Mouse (Mus musculus) layer of hippocampus, adult 18-20 months (tissue): Measurements from ENCODE around the gene 2300003K06Rik. TPM values are rescaled to one million over a fixed set of nuclear protein-coding genes. Genes with fewer than 3 reads are reported as not detected.
"Not testable (repeated sequence)": the region's sequence is repeated elsewhere in the genome, so short reads cannot be mapped to it uniquely, and the experiment has no call there.

Source experiments
- DNase-seq, 2 experiments: peaks; one replicate each; pipeline ENCODE4 v3.0.0; 2022; ENCODE audit warnings: low spot score in 2 of 2
- long read RNA-seq: library from polyadenylated mRNA; stranded (forward); transcript quantifications from one replicate; pipeline ENCODE4 v2.0.0, GENCODE M21; 2021
- total RNA-seq, 2 experiments: library from RNA; stranded (reverse); gene quantifications; 2 replicates each; pipeline ENCODE4 v1.2.3; 2021

Gene 2300003K06Rik
- total RNA-seq, result not detected
- long read RNA-seq, result 0 reads

- no peak for DNase-seq
Observed at GRCm38 (mm10) chr11:99837966-99838365, at the start of gene 2300003K06Rik. 2300003K06Rik (minus strand) TSS chr11:99838066.

GRCm38 (mm10) chr11:99878887-99879286 is 41.0 kb upstream of the 2300003K06Rik start, which contains the start of gene Gm11567:
Gm11567 (plus strand) TSS chr11:99879187.
- DNase-seq, result not testable (repeated sequence)

GRCm38 (mm10) chr11:99873089-99873488 is 35.2 kb upstream of the 2300003K06Rik start, which contains the start of gene Krtap9-1:
Krtap9-1 (plus strand) TSS chr11:99873389.
- not testable (repeated sequence) for DNase-seq

DNA sequence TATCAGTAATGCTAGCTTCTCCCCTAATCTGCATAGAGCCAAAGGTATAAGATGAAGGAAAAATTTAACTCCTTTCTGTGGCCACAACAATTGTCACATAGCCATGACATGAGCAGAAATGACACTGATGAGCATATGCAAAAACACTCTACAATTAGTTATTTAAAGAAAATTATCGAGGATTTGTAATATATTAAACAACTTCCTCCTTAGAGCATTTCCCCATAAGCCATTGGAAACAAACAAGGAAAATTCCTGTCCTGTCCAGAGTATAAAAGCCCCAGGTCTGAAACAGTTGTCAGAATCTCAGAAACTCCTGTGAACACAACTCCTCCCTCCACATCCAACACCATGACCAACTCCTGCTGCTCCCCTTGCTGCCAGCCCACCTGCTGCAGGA is 26.3 kb upstream of the 2300003K06Rik start, which contains the start of gene Gm11559:
TSS of gene Gm11559 (plus strand) at position 301 of the 400 bp plus-strand sequence.
- DNase-seq, result not testable (repeated sequence)

- DNase-seq, result no peak
Observed at GRCm38 (mm10) chr11:99858761-99859160, 20.9 kb upstream of the 2300003K06Rik start.

GRCm38 (mm10) chr11:99857617-99858016 is 19.8 kb upstream of the 2300003K06Rik start, which contains the start of gene Gm11568:
Gm11568 (plus strand) TSS chr11:99857917.
- no peak for DNase-seq

- no peak for DNase-seq
Observed at GRCm38 (mm10) chr11:99854121-99854520, 16.3 kb upstream of the 2300003K06Rik start.

DNA sequence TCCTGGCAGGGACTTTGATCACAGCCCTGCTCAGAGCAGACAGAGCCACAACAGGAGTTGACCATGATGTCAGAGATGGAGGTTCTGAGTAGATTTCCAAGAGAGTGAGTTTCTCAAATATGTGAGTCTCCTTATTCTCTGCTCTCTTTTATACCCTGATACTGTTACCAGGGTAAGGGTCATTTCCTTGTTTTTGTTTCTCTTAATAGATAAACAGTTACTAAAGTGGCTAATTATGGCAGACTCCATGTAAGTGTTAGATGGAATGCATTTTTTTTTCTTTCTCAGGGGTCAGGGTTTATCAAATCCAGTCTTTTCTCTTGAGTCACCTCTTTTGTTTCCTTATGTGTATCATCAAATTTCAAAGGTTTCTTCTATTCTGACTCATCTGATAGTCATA is 13.6 kb upstream of the 2300003K06Rik start, which contains the start of gene Krtap4-16:
TSS of gene Krtap4-16 (minus strand) at position 101 of the 400 bp plus-strand sequence.
- DNase-seq, result no peak

DNA sequence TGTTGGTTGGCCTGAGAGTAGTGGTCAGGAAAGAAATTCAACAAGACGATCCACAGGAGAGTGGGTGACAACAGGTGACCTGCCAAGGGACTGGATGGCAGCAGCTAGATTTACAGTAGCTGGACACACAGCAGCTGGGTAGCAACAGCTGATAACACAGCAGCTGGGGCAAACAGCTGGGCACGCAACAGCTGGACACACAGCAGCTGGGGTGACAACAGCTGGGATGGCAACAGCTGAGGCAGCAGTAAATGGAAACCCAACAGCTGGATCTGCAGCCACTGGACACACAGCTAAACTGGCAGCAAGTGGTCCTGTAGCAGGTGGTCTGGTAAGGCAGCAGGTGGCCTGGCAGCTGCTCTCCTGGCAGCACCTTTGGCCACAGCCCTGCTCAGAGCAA is 8.9 kb upstream of the 2300003K06Rik start:
- DNase-seq, result no peak

DNA sequence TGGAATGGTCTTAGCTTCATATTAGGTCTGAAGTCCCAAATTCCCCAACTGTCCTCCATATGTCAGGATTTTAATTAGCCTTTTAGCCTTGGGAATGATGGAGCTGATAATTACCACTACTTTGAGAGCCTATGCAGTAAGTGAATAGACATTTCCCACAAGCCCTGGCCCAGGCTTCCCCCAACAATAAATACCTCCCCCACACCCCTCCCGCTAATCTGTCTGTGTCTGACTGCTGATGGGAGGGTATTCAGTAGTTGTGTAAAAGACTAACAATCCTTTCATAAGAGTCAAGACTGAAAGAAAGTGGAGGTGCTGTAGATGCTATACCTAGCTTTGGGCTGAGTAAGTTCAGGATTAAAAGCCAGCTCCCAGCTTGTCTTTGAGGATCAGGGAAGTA is 4.3 kb upstream of the 2300003K06Rik start:
- no peak for DNase-seq

GRCm38 (mm10) chr11:99815566-99815965 is 22.3 kb downstream of the 2300003K06Rik start, which contains the start of gene Gm11564:
Gm11564 (minus strand) TSS chr11:99815666.
- not testable (repeated sequence) for DNase-seq

- DNase-seq, result not testable (repeated sequence)
Observed at GRCm38 (mm10) chr11:99809792-99810191, 28.1 kb downstream of the 2300003K06Rik start, which contains the start of gene Krtap4-13. Krtap4-13 (minus strand) TSS chr11:99809892.

DNA sequence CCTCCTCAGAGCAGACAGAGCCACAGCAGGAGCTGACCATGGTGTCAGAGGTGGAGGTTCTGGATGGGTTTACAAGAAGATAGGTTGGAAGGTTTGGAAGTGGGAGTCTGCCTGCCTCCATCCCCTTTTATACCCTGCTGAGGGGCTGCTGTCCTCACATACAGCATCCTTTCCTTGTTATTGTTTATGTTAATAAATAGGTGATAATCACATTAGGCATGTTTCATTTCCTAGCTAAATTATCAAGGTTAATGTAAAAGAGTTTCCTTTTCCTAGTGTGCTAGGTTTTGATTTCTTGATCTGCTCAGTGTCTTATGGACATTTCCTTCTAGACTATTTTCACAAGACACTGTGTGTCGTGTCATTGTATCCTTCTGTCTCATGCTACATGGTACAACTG is 33.5 kb downstream of the 2300003K06Rik start, which contains the start of gene Gm11554:
TSS of gene Gm11554 (minus strand) at position 101 of the 400 bp plus-strand sequence.
- DNase-seq, result not testable (repeated sequence)

- not testable (repeated sequence) for DNase-seq
Observed at GRCm38 (mm10) chr11:99798832-99799231, 39.0 kb downstream of the 2300003K06Rik start, which contains the start of gene Gm11569. Gm11569 (minus strand) TSS chr11:99798932.

DNA sequence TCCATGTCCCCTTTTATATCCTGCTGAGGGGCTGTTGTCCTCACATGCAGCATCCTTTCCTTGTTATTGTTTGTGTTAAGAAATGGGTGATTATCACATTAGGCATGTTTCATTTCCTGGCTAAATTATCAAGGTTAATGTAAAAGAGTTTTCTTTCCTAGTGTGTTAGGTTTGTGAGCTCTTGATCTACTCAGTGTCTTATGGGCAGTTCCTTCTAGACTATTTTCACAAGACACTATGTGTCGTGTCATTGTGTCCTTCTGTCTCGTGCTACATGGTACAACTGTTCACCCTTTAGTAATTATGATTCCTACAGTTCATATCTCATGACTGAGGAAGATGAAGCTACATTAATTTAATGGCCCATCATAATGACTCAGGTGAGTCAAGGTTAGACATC is 44.5 kb downstream of the 2300003K06Rik start, which contains the start of gene Gm11596:
TSS of gene Gm11596 (minus strand) at position 101 of the 400 bp plus-strand sequence.
- no peak for DNase-seq

Other genes starting within 250 kb of the 2300003K06Rik start
- not detected for gene Krtap1-3, start 246.7 kb downstream of the 2300003K06Rik start, total RNA-seq
- gene Krtap9-3, start 240.0 kb downstream of the 2300003K06Rik start, total RNA-seq, result not detected
- not detected for gene Gm11938, start 234.8 kb downstream of the 2300003K06Rik start, total RNA-seq
- not detected for gene Gm11937, start 227.9 kb downstream of the 2300003K06Rik start, total RNA-seq
- gene Krtap2-4, start 223.2 kb downstream of the 2300003K06Rik start, total RNA-seq, result not detected
- gene Gm11562, start 217.6 kb downstream of the 2300003K06Rik start, total RNA-seq, result not detected
- not detected for gene Krtap4-1, start 209.8 kb downstream of the 2300003K06Rik start, total RNA-seq
- gene Krtap4-2, start 203.0 kb downstream of the 2300003K06Rik start, total RNA-seq, result not detected
- not detected for gene Krtap4-7, start 194.0 kb downstream of the 2300003K06Rik start, total RNA-seq
- gene Gm11555, start 187.8 kb downstream of the 2300003K06Rik start, total RNA-seq, result not detected
- gene Gm11563, start 179.1 kb downstream of the 2300003K06Rik start, total RNA-seq, result not detected
- gene Krtap4-6, start 172.1 kb downstream of the 2300003K06Rik start, total RNA-seq, result not detected
- not detected for gene Gm14190, start 147.3 kb downstream of the 2300003K06Rik start, total RNA-seq
- gene Gm14180, start 103.8 kb downstream of the 2300003K06Rik start, total RNA-seq, result not detected
- gene Gm11595, start 65.2 kb downstream of the 2300003K06Rik start, total RNA-seq, result not detected
- not detected for gene Krtap4-8, start 57.4 kb downstream of the 2300003K06Rik start, total RNA-seq
- gene Krtap4-9, start 52.9 kb downstream of the 2300003K06Rik start, total RNA-seq, result not detected
- gene Gm11596, start 44.6 kb downstream of the 2300003K06Rik start, total RNA-seq, result not detected
- not detected for gene Gm11569, start 39.1 kb downstream of the 2300003K06Rik start, total RNA-seq
- gene Gm11554, start 33.6 kb downstream of the 2300003K06Rik start, total RNA-seq, result not detected
- not detected for gene Krtap4-13, start 28.2 kb downstream of the 2300003K06Rik start, total RNA-seq
- gene Gm11564, start 22.4 kb downstream of the 2300003K06Rik start, total RNA-seq, result not detected
- not detected for gene Krtap4-16, start 13.5 kb upstream of the 2300003K06Rik start, total RNA-seq
- not detected for gene Gm11568, start 19.9 kb upstream of the 2300003K06Rik start, total RNA-seq
- gene Gm11559, start 26.4 kb upstream of the 2300003K06Rik start, total RNA-seq, result not detected
- gene Krtap9-1, start 35.3 kb upstream of the 2300003K06Rik start, total RNA-seq, result not detected
- gene Gm11567, start 41.1 kb upstream of the 2300003K06Rik start, total RNA-seq, result not detected
- not detected for gene Krtap31-1, start 69.9 kb upstream of the 2300003K06Rik start, total RNA-seq
- gene Gm11565, start 76.7 kb upstream of the 2300003K06Rik start, total RNA-seq, result not detected
- gene Krtap31-2, start 98.2 kb upstream of the 2300003K06Rik start, total RNA-seq, result not detected
- not detected for gene Krtap9-5, start 110.4 kb upstream of the 2300003K06Rik start, total RNA-seq
- not detected for gene Krtap29-1, start 141.0 kb upstream of the 2300003K06Rik start, total RNA-seq
- gene Krtap16-1, start 148.5 kb upstream of the 2300003K06Rik start, total RNA-seq, result not detected
- gene Krtap17-1, start 155.9 kb upstream of the 2300003K06Rik start, total RNA-seq, result not detected
- gene Krt33a, start 178.1 kb upstream of the 2300003K06Rik start, total RNA-seq, result not detected
- not detected for gene Krt33b, start 191.8 kb upstream of the 2300003K06Rik start, total RNA-seq
- not detected for gene Krt34, start 203.5 kb upstream of the 2300003K06Rik start, total RNA-seq
- gene Krt31, start 212.5 kb upstream of the 2300003K06Rik start, total RNA-seq, result not detected